Mouse (Mus musculus) hindbrain, embryonic 14.5 days (tissue): Measurements from ENCODE around the gene Arhgef3. TPM values are rescaled to one million over a fixed set of nuclear protein-coding genes. Genes with fewer than 3 reads are reported as not detected.

ENCODE experiments used
- ATAC-seq: fragments of 200-750 bp; cut with Nextera tagmentation; 2 replicates; pipeline ENCODE4 v1.8.0; 2017; ENCODE audit warnings: moderate number of reproducible peaks, mild to moderate bottlenecking, moderate TSS enrichment, moderate library complexity; ENCODE audit not compliant: low FRiP score
- DNase-seq: peaks from one replicate; pipeline ENCODE4 v3.0.0-alpha.2; 2015; ENCODE audit warnings: low spot score
- H3K27ac ChIP-seq: fragments of 300-500 bp; sonication (generic); 2 replicates; pipeline ENCODE4 v1.5.1; 2014; ENCODE audit warnings: mild to moderate bottlenecking, moderate library complexity
- H3K27me3 ChIP-seq: fragments of 300-500 bp; sonication (generic); 2 replicates; pipeline ENCODE4 v1.6.1; 2014; ENCODE audit warnings: mild to moderate bottlenecking, low read length, mixed read lengths; ENCODE audit not compliant: control insufficient read depth, insufficient read depth
- H3K36me3 ChIP-seq: fragments of 300-500 bp; sonication (generic); replicated peaks from 2 replicates; pipeline ENCODE4 v1.6.1; 2014; ENCODE audit not compliant: control insufficient read depth, insufficient read depth
- H3K4me1 ChIP-seq: fragments of 300-500 bp; sonication (generic); replicated peaks from 2 replicates; pipeline ENCODE4 v1.6.1; 2014; ENCODE audit warnings: antibody characterized with exemption, low read length, mixed read lengths; ENCODE audit not compliant: control insufficient read depth, insufficient read depth
- H3K4me2 ChIP-seq: fragments of 300-500 bp; sonication (generic); replicated peaks from 2 replicates; pipeline ENCODE4 v1.6.1; 2014; ENCODE audit warnings: mild to moderate bottlenecking, moderate library complexity
- H3K4me3 ChIP-seq: fragments of 300-500 bp; sonication (generic); replicated peaks from 2 replicates; pipeline ENCODE4 v1.5.1; 2014; ENCODE audit warnings: mild to moderate bottlenecking, low read length
- H3K9ac ChIP-seq: fragments of 300-500 bp; sonication (generic); 2 replicates; pipeline ENCODE4 v1.6.1; 2014
- H3K9me3 ChIP-seq: fragments of 300-500 bp; sonication (generic); 2 replicates; pipeline ENCODE4 v1.6.1; 2016; ENCODE audit warnings: low read length; ENCODE audit not compliant: control insufficient read depth
- WGBS: fragments of 180-500 bp; shearing (Covaris S2); extraction: QIAGEN DNeasy Blood & Tissue Kit; methylation state at CpG from one replicate; pipeline ENCODE4 v1.1.7; 2014; 5-methylcytosine and 5-hydroxymethylcytosine counted together
- polyA plus RNA-seq: library from polyadenylated mRNA; unstranded; fragments of >200 nt; fragmentation: Nextera tagmentation; extraction: Ambion mirVana; gene quantifications from 2 replicates; pipeline ENCODE4 v1.2.1, GENCODE M21; 2014

Gene Arhgef3
- polyA plus RNA-seq, 1 experiment from 2014 or later = 11.8 TPM

- Histone ChIP-seq H3K36me3 (no peaks in the 10 kb centered on the region), H3K27ac (no peak overlapping the region), H3K9me3 (no peaks in the 10 kb centered on the region), H3K27me3 (no peaks in the 10 kb centered on the region), H3K9ac (no peak overlapping the region), H3K4me3 (no peak overlapping the region), H3K4me1 (no peaks in the 10 kb centered on the region), H3K4me2 (no peak overlapping the region)
- DNase-seq (no peak), ATAC-seq (no peak)
- WGBS = 94% methylated on average over 5 of the region's 5 CpGs
Measured at GRCm38 (mm10) chr14:27168387-27168786, 53.7 kb downstream of the Arhgef3 start.

- DNase-seq = no peak
- Histone ChIP-seq H3K4me1 (no peaks in the 10 kb centered on the region), H3K36me3 (no peaks in the 10 kb centered on the region), H3K27me3 (no peaks in the 10 kb centered on the region), H3K4me2 (no peak overlapping the region), H3K9ac (no peak overlapping the region), H3K27ac (no peak overlapping the region), H3K9me3 (no peaks in the 10 kb centered on the region), H3K4me3 (no peak overlapping the region)
- 80% methylated on average over 4 of the region's 4 CpGs for WGBS
- no peak for ATAC-seq
Measured at GRCm38 (mm10) chr14:27169287-27169686, 54.6 kb downstream of the Arhgef3 start.

GRCm38 (mm10) chr14:27170421-27170820, 55.7 kb downstream of the Arhgef3 start:
- H3K4me2 ChIP-seq = no peak overlapping the region
- no peaks in the 10 kb centered on the region for H3K27me3 ChIP-seq
- H3K27ac ChIP-seq = no peak overlapping the region
- WGBS = 100% methylated on average over 2 of the region's 2 CpGs
- no peaks in the 10 kb centered on the region for H3K9me3 ChIP-seq
- no peak overlapping the region for H3K9ac ChIP-seq
- no peak for DNase-seq
- no peak overlapping the region for H3K4me3 ChIP-seq
- no peaks in the 10 kb centered on the region for H3K4me1 ChIP-seq
- H3K36me3 ChIP-seq = no peaks in the 10 kb centered on the region
- no peak for ATAC-seq

GRCm38 (mm10) chr14:27171175-27171830, 56.6 kb downstream of the Arhgef3 start:
- 77% methylated on average over 14 of the region's 14 CpGs for WGBS
- Histone ChIP-seq H3K9ac (no peak overlapping the region), H3K9me3 (no peaks in the 10 kb centered on the region), H3K27ac (no peak overlapping the region), H3K4me2 (no peak overlapping the region), H3K4me3 (no peak overlapping the region), H3K27me3 (no peaks in the 10 kb centered on the region), H3K4me1 (no peaks in the 10 kb centered on the region), H3K36me3 (no peaks in the 10 kb centered on the region)
- DNase-seq (no peak), ATAC-seq (no peak)

GRCm38 (mm10) chr14:27173178-27173803, 58.6 kb downstream of the Arhgef3 start:
- no peaks in the 10 kb centered on the region for H3K27me3 ChIP-seq
- no peak overlapping the region for H3K4me3 ChIP-seq
- DNase-seq = no peak
- H3K9ac ChIP-seq = no peak overlapping the region
- ATAC-seq = no peak
- H3K27ac ChIP-seq = no peak overlapping the region
- H3K9me3 ChIP-seq = no peaks in the 10 kb centered on the region
- H3K36me3 ChIP-seq = no peaks in the 10 kb centered on the region
- no peak overlapping the region for H3K4me2 ChIP-seq
- 88% methylated on average over 10 of the region's 10 CpGs for WGBS
- no peaks in the 10 kb centered on the region for H3K4me1 ChIP-seq

- H3K9ac ChIP-seq = no peak overlapping the region
- H3K27me3 ChIP-seq = no peaks in the 10 kb centered on the region
- H3K9me3 ChIP-seq = no peaks in the 10 kb centered on the region
- no peak overlapping the region for H3K4me3 ChIP-seq
- no peaks in the 10 kb centered on the region for H3K36me3 ChIP-seq
- DNase-seq (no peak), ATAC-seq (no peak)
- H3K27ac ChIP-seq = no peak overlapping the region
- no peak overlapping the region for H3K4me2 ChIP-seq
- WGBS = 74% methylated on average over 6 of the region's 6 CpGs
- no peaks in the 10 kb centered on the region for H3K4me1 ChIP-seq
Measured at GRCm38 (mm10) chr14:27174188-27174786, 59.6 kb downstream of the Arhgef3 start.

- Histone ChIP-seq H3K4me3 (no peak overlapping the region), H3K4me1 (no peaks in the 10 kb centered on the region), H3K9me3 (no peaks in the 10 kb centered on the region), H3K27me3 (no peaks in the 10 kb centered on the region), H3K9ac (no peak overlapping the region), H3K4me2 (no peak overlapping the region), H3K27ac (no peak overlapping the region), H3K36me3 (no peaks in the 10 kb centered on the region)
- WGBS = 52% methylated on average over 12 of the region's 12 CpGs
- DNase-seq (no peak), ATAC-seq (no peak)
Measured at GRCm38 (mm10) chr14:27174831-27175301, 60.2 kb downstream of the Arhgef3 start.

GRCm38 (mm10) chr14:27175343-27175742, 60.6 kb downstream of the Arhgef3 start:
- Histone ChIP-seq H3K9me3 (no peaks in the 10 kb centered on the region), H3K4me2 (no peak overlapping the region), H3K9ac (no peak overlapping the region), H3K27ac (no peak overlapping the region), H3K4me3 (no peak overlapping the region), H3K36me3 (no peaks in the 10 kb centered on the region), H3K4me1 (no peaks in the 10 kb centered on the region), H3K27me3 (no peaks in the 10 kb centered on the region)
- no peak for DNase-seq
- WGBS = 73% methylated on average over 11 of the region's 11 CpGs
- no peak for ATAC-seq

GRCm38 (mm10) chr14:27177800-27178559, 63.3 kb downstream of the Arhgef3 start:
- DNase-seq = no peak
- Histone ChIP-seq H3K4me3 (no peak overlapping the region), H3K9me3 (no peaks in the 10 kb centered on the region), H3K27me3 (no peaks in the 10 kb centered on the region), H3K4me1 (no peaks in the 10 kb centered on the region), H3K36me3 (no peaks in the 10 kb centered on the region), H3K4me2 (no peak overlapping the region), H3K27ac (no peak overlapping the region), H3K9ac (no peak overlapping the region)
- ATAC-seq = no peak
- 91% methylated on average over 8 of the region's 8 CpGs for WGBS
